Mouse (Mus musculus): ENCODE measurements at regions not wholly inside any gene's neighbourhood (a gene's known extent, or its start where the extent isn't known, plus 50 kb on each side); places are given as distances from the start of the nearest gene placed in this dataset.

- no peak for TF ChIP-seq USF1 (IDR thresholded peaks at IDR 0.05; ENCODE audit: low read depth)
- no peak for TF ChIP-seq MYOD1 (IDR thresholded peaks at IDR 0.05; ENCODE audit: control insufficient read depth in 1 of 3, insufficient read length in 2 of 3, low read depth in 2 of 3)
- no peak for TF ChIP-seq POLR2A (IDR thresholded peaks at IDR 0.05; ENCODE audit: insufficient read length, low read depth)
These were observed 98.6 kb upstream of the Prok2 start for GRCm38 (mm10) chr6:99824808-99825207.
